Mouse (Mus musculus): Measurements from ENCODE around the gene Gusb.

DNA sequence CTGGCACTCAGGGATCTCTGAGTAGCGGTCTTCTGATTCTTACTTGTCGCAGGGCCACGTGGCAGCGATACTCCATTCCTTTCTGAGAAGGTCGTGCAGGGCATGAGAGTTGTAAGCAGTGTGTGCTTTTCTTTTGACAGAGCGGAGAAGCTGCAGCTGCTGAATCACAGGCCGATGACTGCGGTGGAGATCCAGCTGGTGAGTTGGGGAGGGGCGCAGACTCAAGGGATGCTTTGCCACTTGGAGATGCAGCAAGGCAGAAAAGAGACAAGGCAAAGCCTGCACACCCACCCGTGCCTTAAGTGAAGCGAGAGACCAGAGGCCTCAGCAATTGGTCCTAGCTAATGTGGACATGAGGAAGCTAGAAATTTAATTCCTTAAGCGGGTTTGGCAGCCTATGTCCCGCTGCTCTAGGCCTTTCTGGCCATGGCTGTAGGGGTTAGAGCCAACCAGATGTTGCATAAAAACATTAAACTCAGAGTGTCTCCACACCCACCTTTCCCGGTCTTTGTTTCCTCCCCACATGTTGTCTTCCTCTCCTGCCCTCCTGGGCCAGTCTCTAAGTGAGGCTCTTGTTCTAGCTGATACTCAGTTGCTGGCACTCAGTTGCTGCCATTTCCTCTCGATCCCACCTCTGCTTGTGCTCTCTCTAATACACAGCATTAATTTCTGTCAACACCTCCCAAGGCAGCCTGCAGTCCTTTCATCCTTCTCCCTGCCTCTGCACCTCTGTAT is 46.1 kb upstream of the Gusb start:
- TF ChIP-seq CTCF (IDR thresholded peaks at IDR 0.05; ENCODE audit: borderline replicate concordance, extremely low read depth, insufficient read depth, insufficient read length): no peak
- no peak for TF ChIP-seq POLR2A (IDR thresholded peaks at IDR 0.05; ENCODE audit: borderline replicate concordance, extremely low read depth, insufficient read depth, insufficient read length, poor library complexity, severe bottlenecking)
